Mouse (Mus musculus) myocyte (in vitro differentiated cells): ENCODE measurements around the gene Ceacam16.

Source experiments
- MYOG ChIP-seq, 3 experiments: IDR thresholded peaks; one replicate each; pipeline ENCODE4 v1.6.1; 2011; ENCODE audit warnings: control low read depth in 2 of 3, low read depth in 2 of 3, mild to moderate bottlenecking in 2 of 3; ENCODE audit not compliant: insufficient read length in 2 of 3, control insufficient read depth in 1 of 3, insufficient read depth in 1 of 3
- POLR2A ChIP-seq: IDR thresholded peaks from one replicate; pipeline ENCODE4 v1.6.1; 2011; ENCODE audit warnings: low read depth, mild to moderate bottlenecking, control low read depth, moderate library complexity; ENCODE audit not compliant: insufficient read length
- POLR2AphosphoS2 ChIP-seq: IDR thresholded peaks from one replicate; pipeline ENCODE4 v1.6.1; 2011; ENCODE audit warnings: low read depth, control low read depth; ENCODE audit not compliant: insufficient read length
- TCF12 ChIP-seq: IDR thresholded peaks from one replicate; pipeline ENCODE4 v1.6.1; 2011; ENCODE audit warnings: mild to moderate bottlenecking, control low read depth; ENCODE audit not compliant: poor library complexity, insufficient read depth, severe bottlenecking
- TCF3 ChIP-seq: IDR thresholded peaks from one replicate; pipeline ENCODE4 v1.6.1; 2011; ENCODE audit warnings: low read depth, control low read depth; ENCODE audit not compliant: insufficient read length
- USF1 ChIP-seq: IDR thresholded peaks from one replicate; pipeline ENCODE4 v1.6.1; 2011; ENCODE audit warnings: low read depth, mild to moderate bottlenecking, control low read depth, moderate library complexity

GRCm38 (mm10) chr7:19815296-19816223 lies 45.5 kb downstream of the Ceacam16 start:
- TF ChIP-seq POLR2A (no peak), POLR2AphosphoS2 (no peak), TCF12 (no peak), MYOG (IDR thresholded peaks at IDR 0.05; ENCODE audit: control insufficient read depth in 1 of 3, insufficient read depth in 1 of 3, insufficient read length in 2 of 3, low read depth in 2 of 3) (no peak), TCF3 (no peak), USF1 (no peak)
